Mouse (Mus musculus) liver, adult 2 months (tissue): ENCODE data around the gene Coq2. TPM values are rescaled to one million over a fixed set of nuclear protein-coding genes. Genes with fewer than 3 reads are reported as not detected.

Experiments used
- DNase-seq: peaks from one replicate; pipeline ENCODE4 v3.0.0-alpha.2; 2011; ENCODE audit warnings: low read depth, low spot score; ENCODE audit errors: extremely low read depth
- H3K27ac ChIP-seq: fragments of 200-500 bp; replicated peaks from 2 replicates; pipeline ENCODE4 v1.5.1; 2012; ENCODE audit warnings: low read depth, mild to moderate bottlenecking, control low read depth, inconsistent platforms, low read length; ENCODE audit not compliant: insufficient read depth
- H3K27me3 ChIP-seq: fragments of 200-500 bp; 2 replicates; pipeline ENCODE4 v1.6.1; 2012; ENCODE audit warnings: mild to moderate bottlenecking, moderate library complexity, low read length, inconsistent platforms; ENCODE audit not compliant: control insufficient read depth, insufficient read depth
- H3K36me3 ChIP-seq: fragments of 200-500 bp; 2 replicates; pipeline ENCODE4 v1.6.1; 2012; ENCODE audit warnings: low read length, inconsistent platforms; ENCODE audit not compliant: control insufficient read depth, insufficient read depth
- H3K4me1 ChIP-seq: fragments of 200-500 bp; 2 replicates; pipeline ENCODE4 v1.6.1; 2011; ENCODE audit warnings: low read length; ENCODE audit not compliant: control insufficient read depth, insufficient read depth
- H3K4me3 ChIP-seq: fragments of 200-500 bp; 2 replicates; pipeline ENCODE4 v1.5.1; 2011; ENCODE audit warnings: low read depth, mild to moderate bottlenecking, control low read depth, low read length, moderate library complexity; ENCODE audit not compliant: insufficient read depth
- H3K79me2 ChIP-seq: fragments of 200-500 bp; 2 replicates; pipeline ENCODE4 v1.6.1; 2012; ENCODE audit warnings: inconsistent platforms, mild to moderate bottlenecking, low read length, moderate library complexity; ENCODE audit not compliant: control insufficient read depth, insufficient read depth
- H3K9ac ChIP-seq: fragments of 200-500 bp; 2 replicates; pipeline ENCODE4 v1.6.1; 2012; ENCODE audit warnings: low read depth, mild to moderate bottlenecking, control low read depth, inconsistent platforms, low read length
- CTCF ChIP-seq: fragments of 200-500 bp; IDR thresholded peaks from 2 replicates; pipeline ENCODE4 v1.5.1; 2011; ENCODE audit warnings: low read depth, low read length, control low read depth
- POLR2A ChIP-seq: fragments of 200-500 bp; IDR thresholded peaks from 2 replicates; pipeline ENCODE4 v1.6.1; 2011; ENCODE audit warnings: low read length, control low read depth; ENCODE audit not compliant: insufficient read depth; ENCODE audit errors: extremely low read depth
- WGBS: fragments of 180-500 bp; shearing (Covaris S2); methylation state at CpG from one replicate; pipeline ENCODE4 v1.1.7; 2018; 5-methylcytosine and 5-hydroxymethylcytosine counted together
- polyA plus RNA-seq: library from polyadenylated mRNA; depleted of rRNA; stranded (reverse); fragments of >200 nt; gene quantifications from 2 replicates; pipeline ENCODE4 v1.2.3, GENCODE M21; 2012; rRNA removed
- total RNA-seq: library from RNA; depleted of rRNA; stranded (reverse); fragments of >200 nt; gene quantifications from 2 replicates; pipeline ENCODE4 v1.2.3, GENCODE M21; 2014; rRNA removed

The Coq2 gene
- 49.7 and 53.1 TPM in 2 replicates for total RNA-seq
- 48.2 and 57.7 TPM in 2 replicates for polyA plus RNA-seq

DNA sequence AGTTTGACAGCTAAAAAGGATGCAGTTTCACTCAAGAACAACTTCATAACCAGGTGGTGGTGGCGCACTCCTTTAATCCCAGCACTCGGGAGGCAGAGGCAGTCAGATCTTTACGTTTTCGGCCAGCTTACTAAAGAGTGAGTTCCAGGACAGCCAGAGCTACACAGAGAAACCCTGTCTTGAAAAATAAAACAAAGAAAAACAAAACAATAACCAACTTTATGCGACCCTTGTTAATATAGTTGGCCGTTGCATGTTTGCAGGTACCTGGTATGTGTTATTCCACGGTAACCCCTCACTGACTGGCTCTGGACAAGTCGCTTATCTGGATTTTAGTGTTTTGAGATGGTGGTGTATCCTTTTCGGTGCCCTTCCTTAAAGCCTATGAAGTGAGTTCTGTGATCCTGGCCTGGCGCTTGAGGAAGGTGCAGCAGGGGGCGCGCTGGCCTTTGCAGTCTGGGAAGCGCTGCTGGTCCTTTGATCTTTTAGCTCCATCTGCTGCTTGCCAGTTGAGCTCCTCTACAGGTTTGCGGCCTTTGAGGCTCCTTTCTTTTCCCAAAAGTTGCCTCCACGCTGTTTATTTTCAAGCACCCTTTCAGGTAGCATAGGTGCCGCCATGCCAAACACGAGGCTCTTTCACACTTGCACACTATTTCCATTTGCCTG, at the start of gene Coq2:
Coq2 (minus strand) TSS at position 430 of the 666 bp plus-strand sequence.
- Histone ChIP-seq H3K36me3 (no peaks in the 10 kb centered on the region; the same call in 1 of the 2 replicates), H3K27ac (peak within 1 kb of the TSS; percentile 41), H3K9ac (peak within 1 kb of the TSS; percentile 74), H3K79me2 (peaks cover 11% of the 10 kb centered on the region; the same call in 1 of the 2 replicates), H3K4me1 (peaks cover 8% of the 10 kb centered on the region), H3K4me3 (peak within 1 kb of the TSS; percentile 75), H3K27me3 (no peaks in the 10 kb centered on the region)
- peak; percentile 78 for DNase-seq
- TF ChIP-seq CTCF (peak; percentile 93), POLR2A (no peak)
- WGBS: 9% methylated on average over 17 of the region's 17 CpGs

DNA sequence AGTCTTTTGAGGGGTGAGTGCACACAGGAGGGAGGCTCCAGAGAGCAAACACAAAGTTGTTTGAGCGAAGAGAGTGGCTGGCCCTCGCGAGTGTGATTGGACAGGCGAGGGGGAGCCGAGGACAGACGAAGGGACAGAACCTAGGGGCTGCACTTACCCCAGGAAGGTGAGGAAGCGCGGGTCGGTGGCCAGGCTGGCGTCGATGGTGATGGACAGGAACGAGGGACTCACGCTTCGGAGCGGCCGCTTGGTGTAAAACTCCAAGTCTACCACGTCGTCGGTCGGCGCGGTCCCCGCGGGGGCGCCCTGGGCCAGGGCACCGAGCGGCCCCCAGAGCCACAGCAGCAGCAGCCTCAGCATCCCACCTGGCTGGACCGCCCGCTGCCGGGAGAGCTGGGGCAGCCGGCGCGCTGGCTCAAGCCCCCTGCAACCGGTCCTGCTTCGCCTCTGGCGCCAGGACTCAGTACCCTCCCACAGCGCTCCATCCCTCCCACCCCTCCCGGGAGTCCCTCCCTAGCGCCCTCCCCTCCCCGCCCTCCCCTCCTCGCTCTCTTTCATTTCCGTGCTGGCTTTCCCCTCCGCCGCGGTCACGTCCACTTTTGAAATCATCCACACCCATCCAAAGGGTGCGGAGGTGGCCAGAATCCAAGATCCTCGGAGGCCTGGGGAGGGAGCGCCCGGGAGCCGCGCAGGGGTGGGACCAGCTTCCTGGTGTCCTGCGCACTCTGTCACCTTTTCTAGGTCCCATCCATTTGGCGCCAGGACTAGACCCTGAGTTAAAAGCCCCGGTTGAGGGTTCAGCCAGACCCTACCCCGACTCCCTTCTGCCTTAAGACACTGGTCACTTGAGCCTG, 44.5 kb upstream of the Coq2 start, which contains the start of gene Hpse:
Hpse (minus strand) TSS at position 482 of the 854 bp plus-strand sequence.
- Histone ChIP-seq H3K36me3 (no peaks in the 10 kb centered on the region), H3K79me2 (no peaks in the 10 kb centered on the region), H3K4me1 (no peaks in the 10 kb centered on the region), H3K27ac (no peak within 1 kb of the TSS), H3K9ac (peak within 1 kb of the TSS; percentile 68), H3K4me3 (peak within 1 kb of the TSS; percentile 67), H3K27me3 (no peaks in the 10 kb centered on the region)
- no peak for DNase-seq
- 2% methylated on average over 54 of the region's 56 CpGs for WGBS
- TF ChIP-seq CTCF: no peak
- TF ChIP-seq POLR2A: no peak

DNA sequence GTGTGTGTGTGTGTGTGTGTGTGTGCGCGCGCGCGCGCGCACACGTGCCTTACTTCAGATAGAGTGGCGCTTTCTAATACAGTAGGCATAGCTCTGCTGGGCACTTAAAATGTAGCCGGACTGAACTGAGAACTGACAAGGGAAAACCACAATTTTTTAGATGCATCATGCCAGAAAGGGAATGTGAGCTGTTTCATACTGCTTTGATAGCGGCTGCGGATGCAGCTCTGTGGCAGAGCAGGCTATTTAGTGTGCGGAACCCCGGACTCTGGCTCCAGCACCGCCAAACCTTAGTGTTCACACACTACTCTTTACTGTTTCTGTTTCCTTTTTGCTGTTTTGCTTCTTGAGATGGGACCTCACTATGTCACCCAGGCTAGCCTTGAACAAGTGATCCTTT, 41.8 kb upstream of the Coq2 start:
- Histone ChIP-seq H3K27me3 (no peaks in the 10 kb centered on the region), H3K9ac (no peak overlapping the region), H3K4me1 (no peaks in the 10 kb centered on the region), H3K79me2 (no peaks in the 10 kb centered on the region), H3K36me3 (no peaks in the 10 kb centered on the region), H3K4me3 (no peak overlapping the region), H3K27ac (no peak overlapping the region)
- WGBS: 92% methylated on average over 15 of the region's 15 CpGs
- no peak for DNase-seq
- TF ChIP-seq POLR2A (no peak), CTCF (no peak)

DNA sequence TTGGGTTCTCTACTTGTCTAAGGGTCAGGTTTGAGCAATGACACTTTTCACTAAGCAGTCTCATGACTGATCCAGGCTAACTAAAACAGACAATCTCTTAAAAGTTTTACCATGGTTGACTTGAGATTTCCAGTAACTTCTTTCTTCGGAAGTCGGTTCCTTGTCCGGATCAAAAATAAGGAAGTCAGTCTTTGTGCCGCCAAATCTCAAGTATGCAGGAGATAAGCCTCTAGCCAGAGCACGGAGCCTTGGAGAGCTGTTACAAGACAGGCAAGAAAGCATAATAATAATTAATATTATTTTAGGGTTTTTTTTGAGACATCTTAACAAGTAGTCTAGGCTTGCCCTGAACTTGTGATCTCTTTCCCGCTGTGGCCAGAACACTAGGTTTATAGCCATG, 36.3 kb upstream of the Coq2 start:
- Histone ChIP-seq H3K9ac (no peak overlapping the region), H3K79me2 (no peaks in the 10 kb centered on the region), H3K4me3 (no peak overlapping the region), H3K4me1 (no peaks in the 10 kb centered on the region), H3K36me3 (no peaks in the 10 kb centered on the region), H3K27ac (peak overlapping the region; percentile 67), H3K27me3 (no peaks in the 10 kb centered on the region)
- DNase-seq: peak; percentile 13
- WGBS: 69% methylated on average over 6 of the region's 6 CpGs
- TF ChIP-seq POLR2A (no peak), CTCF (no peak)

DNA sequence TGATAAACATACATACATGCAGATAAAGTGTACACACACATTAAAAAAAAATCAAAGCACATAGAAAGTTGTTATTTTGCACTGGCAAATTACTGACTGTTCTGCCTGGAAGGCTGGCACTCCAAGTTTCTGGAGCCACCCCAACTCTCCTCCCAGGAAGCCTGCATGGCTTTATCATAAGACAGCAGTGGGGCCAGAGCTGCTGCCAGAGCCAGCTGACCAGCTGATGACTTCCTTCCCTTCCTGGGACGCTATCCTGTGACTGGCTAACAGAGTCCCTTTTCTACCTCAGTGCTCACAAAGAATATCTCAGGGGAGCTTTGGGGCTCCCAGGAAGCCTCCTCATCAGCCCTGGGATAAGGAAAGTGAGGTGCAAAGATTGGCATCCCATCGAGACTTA, 35.1 kb upstream of the Coq2 start:
- peak; percentile 9 for DNase-seq
- H3K27ac ChIP-seq: peak overlapping the region; percentile 48; the same call in 1 of the 2 replicates
- TF ChIP-seq CTCF (no peak), POLR2A (no peak)
- H3K9ac ChIP-seq: no peak overlapping the region
- no peak overlapping the region for H3K4me3 ChIP-seq
- 67% methylated on average over 2 of the region's 2 CpGs for WGBS
- H3K79me2 ChIP-seq: no peaks in the 10 kb centered on the region
- H3K36me3 ChIP-seq: no peaks in the 10 kb centered on the region
- H3K27me3 ChIP-seq: no peaks in the 10 kb centered on the region
- H3K4me1 ChIP-seq: no peaks in the 10 kb centered on the region; the same call in 1 of the 2 replicates
